Mouse (Mus musculus): ENCODE data around the gene Slc16a11. TPM values are rescaled to one million over a fixed set of nuclear protein-coding genes. Genes with fewer than 3 reads are reported as not detected.

The Slc16a11 gene
- total and polyA plus RNA-seq, 2 experiments = 12.5 to 84.4 TPM

DNA sequence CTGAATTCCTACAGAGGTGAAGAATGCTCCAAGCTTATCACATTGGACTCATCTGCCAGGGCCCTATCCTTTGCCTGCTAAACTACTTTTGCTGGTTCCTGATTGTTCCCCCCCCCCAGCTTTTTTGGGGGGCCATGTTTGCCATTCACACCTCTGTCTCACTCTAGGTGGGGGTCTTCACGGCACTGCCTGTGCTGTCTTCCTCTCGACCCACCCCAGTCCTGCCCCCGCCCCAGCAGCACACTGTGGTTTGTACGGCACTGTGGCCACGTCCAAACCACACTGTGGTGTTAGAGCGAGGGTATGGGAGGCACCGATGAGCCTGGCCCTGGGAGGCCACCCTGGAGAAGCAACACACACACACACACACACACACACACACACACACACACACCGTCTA is 21.9 kb downstream of the Slc16a11 start:
- Histone ChIP-seq H3K79me2 (ENCODE audit: control insufficient read depth, insufficient read depth, low read length) (no peaks in the 10 kb centered on the region; the same call in 1 of the 2 replicates), H3K36me3 (ENCODE audit: control insufficient read depth, insufficient read depth, low read length) (no peaks in the 10 kb centered on the region), H3K4me1 (ENCODE audit: control insufficient read depth, insufficient read depth, low read length) (peaks cover 7% of the 10 kb centered on the region), H3K27me3 (ENCODE audit: control insufficient read depth, insufficient read depth, low read length) (no peaks in the 10 kb centered on the region), H3K9ac (ENCODE audit: low read depth, low read length) (no peak overlapping the region), H3K27ac (replicated peaks; ENCODE audit: insufficient read depth, low read depth, low read length) (no peak overlapping the region), H3K4me3 (ENCODE audit: insufficient read depth, low read depth, low read length) (no peak overlapping the region)
- TF ChIP-seq POLR2A (IDR thresholded peaks at IDR 0.05; ENCODE audit: extremely low read depth, insufficient read depth, low read length) (no peak), CTCF (IDR thresholded peaks at IDR 0.05; ENCODE audit: low read depth, low read length) (no peak)
- WGBS = 88% methylated on average over 8 of the region's 8 CpGs
- no peak for DNase-seq (ENCODE audit: extremely low read depth, low read depth, low spot score)

DNA sequence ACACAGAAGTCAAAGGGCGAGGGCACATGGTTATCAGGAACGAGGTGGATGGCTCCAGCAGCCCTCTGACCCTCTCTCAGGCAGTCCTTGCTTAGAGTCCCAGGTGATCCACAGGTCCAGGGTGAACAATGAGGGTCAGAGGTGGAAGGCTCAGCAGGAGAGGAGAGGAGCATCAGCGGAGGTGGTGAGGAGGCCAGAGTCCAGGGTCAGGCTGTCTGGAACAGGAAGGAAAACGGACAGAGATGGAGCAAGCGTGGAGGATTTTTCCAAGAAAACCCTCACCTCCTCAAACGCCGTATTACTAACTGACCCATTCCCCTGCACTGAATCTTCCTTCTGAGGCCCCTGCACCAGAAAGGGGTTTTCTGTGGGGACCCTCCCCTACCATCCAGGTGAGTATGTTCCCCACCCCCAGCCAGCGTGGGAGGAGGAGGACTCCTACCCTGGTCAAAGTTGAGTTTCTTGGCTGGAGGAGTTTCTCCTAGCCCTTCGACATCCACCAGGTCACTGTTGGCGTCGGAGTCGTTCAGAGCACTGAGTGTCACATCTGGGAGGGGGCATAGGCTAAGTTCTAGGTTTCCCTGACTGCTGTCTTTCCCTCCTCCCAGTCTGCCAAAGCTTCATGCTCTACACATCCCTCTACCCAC is 22.8 kb downstream of the Slc16a11 start:
- H3K9ac ChIP-seq (ENCODE audit: low read depth, low read length) = no peak overlapping the region
- no peak overlapping the region for H3K4me3 ChIP-seq (ENCODE audit: insufficient read depth, low read depth, low read length)
- no peaks in the 10 kb centered on the region for H3K27me3 ChIP-seq (ENCODE audit: control insufficient read depth, insufficient read depth, low read length)
- peaks cover 7% of the 10 kb centered on the region for H3K4me1 ChIP-seq (ENCODE audit: control insufficient read depth, insufficient read depth, low read length)
- H3K27ac ChIP-seq (replicated peaks; ENCODE audit: insufficient read depth, low read depth, low read length) = no peak overlapping the region
- H3K79me2 ChIP-seq (ENCODE audit: control insufficient read depth, insufficient read depth, low read length) = peaks cover under 1% of the 10 kb centered on the region; the same call in 1 of the 2 replicates
- no peaks in the 10 kb centered on the region for H3K36me3 ChIP-seq (ENCODE audit: control insufficient read depth, insufficient read depth, low read length)
- TF ChIP-seq CTCF (IDR thresholded peaks at IDR 0.05; ENCODE audit: low read depth, low read length) (no peak), POLR2A (IDR thresholded peaks at IDR 0.05; ENCODE audit: extremely low read depth, insufficient read depth, low read length) (no peak)
- 76% methylated on average over 12 of the region's 12 CpGs for WGBS
- DNase-seq (ENCODE audit: extremely low read depth, low read depth, low spot score) = no peak

DNA sequence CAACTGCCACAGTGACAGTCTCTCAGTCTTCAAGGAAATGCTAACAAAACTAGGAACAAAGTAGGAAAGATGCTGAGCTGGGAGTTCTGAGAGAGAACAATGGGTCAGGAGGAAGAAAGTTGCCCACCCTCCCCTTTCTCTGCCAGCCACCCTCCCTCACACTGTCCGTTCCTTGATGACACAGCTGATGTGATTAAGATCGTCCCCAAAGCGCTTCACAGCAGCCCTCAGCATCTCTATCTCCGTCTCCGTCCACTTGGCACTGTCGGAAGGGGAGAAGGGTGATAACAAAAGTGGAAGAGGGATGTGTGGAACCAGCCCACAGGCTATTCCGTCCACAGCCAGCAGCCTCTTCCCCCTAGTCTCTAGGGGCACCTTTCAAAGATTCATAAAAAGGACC is 24.2 kb downstream of the Slc16a11 start:
- TF ChIP-seq CTCF (IDR thresholded peaks at IDR 0.05; ENCODE audit: low read depth, low read length) (no peak), POLR2A (IDR thresholded peaks at IDR 0.05; ENCODE audit: extremely low read depth, insufficient read depth, low read length) (no peak)
- Histone ChIP-seq H3K4me1 (ENCODE audit: control insufficient read depth, insufficient read depth, low read length) (peaks cover 7% of the 10 kb centered on the region), H3K36me3 (ENCODE audit: control insufficient read depth, insufficient read depth, low read length) (no peaks in the 10 kb centered on the region), H3K27me3 (ENCODE audit: control insufficient read depth, insufficient read depth, low read length) (no peaks in the 10 kb centered on the region), H3K9ac (ENCODE audit: low read depth, low read length) (no peak overlapping the region), H3K4me3 (ENCODE audit: insufficient read depth, low read depth, low read length) (no peak overlapping the region), H3K27ac (replicated peaks; ENCODE audit: insufficient read depth, low read depth, low read length) (0 out of 2 replicates have a peak overlapping the region, but pooled peaks have one; percentile 5), H3K79me2 (ENCODE audit: control insufficient read depth, insufficient read depth, low read length) (peaks cover 3% of the 10 kb centered on the region; the same call in 1 of the 2 replicates)
- no peak for DNase-seq (ENCODE audit: extremely low read depth, low read depth, low spot score)
- 73% methylated on average over 7 of the region's 7 CpGs for WGBS

DNA sequence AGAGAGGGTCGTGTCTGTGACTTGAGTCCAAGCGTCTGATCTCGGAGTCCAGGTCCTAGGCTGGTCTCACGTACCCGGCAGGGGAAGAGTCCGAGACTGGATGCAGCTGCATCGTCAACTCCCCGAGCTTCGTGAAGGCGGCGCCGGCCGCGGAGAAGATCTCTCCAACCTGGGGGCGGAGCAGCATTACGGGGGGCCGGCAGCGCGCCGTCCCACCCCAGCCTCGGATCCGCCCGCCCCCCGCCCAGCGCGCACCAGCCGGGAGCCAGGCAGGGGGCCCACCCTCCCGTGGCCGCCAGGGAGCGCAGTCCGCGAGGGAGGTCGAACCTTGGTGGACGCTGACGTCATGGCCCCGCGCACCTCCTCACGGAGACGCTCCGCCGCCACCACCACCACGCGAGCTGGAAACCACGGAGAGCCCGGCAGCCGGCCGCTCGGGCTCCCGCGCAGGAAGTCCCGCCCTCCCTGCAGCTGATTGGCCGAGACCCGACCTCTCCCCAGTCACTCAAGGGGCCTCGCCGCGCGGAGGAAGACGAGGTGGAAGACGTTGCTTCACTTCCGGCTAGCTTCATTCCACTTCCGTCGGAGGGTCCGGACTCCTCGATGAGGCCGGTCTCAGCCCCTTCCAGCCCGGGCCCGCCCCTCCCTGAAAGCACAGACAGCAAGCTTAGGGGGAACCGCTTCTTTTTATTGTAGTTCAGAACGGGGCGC is 25.1 kb downstream of the Slc16a11 start, which contains the start of gene 0610010K14Rik:
TSS of gene 0610010K14Rik (minus strand) at position 458 of the 711 bp plus-strand sequence.
- Histone ChIP-seq H3K9ac (ENCODE audit: low read depth, low read length) (peak within 1 kb of the TSS; percentile 86), H3K4me1 (ENCODE audit: control insufficient read depth, insufficient read depth, low read length) (peaks cover 7% of the 10 kb centered on the region), H3K27me3 (ENCODE audit: control insufficient read depth, insufficient read depth, low read length) (no peaks in the 10 kb centered on the region), H3K36me3 (ENCODE audit: control insufficient read depth, insufficient read depth, low read length) (no peaks in the 10 kb centered on the region), H3K4me3 (ENCODE audit: insufficient read depth, low read depth, low read length) (peak within 1 kb of the TSS; percentile 95), H3K79me2 (ENCODE audit: control insufficient read depth, insufficient read depth, low read length) (peaks cover 3% of the 10 kb centered on the region; the same call in 1 of the 2 replicates), H3K27ac (replicated peaks; ENCODE audit: insufficient read depth, low read depth, low read length) (peak within 1 kb of the TSS; percentile 84)
- TF ChIP-seq POLR2A (IDR thresholded peaks at IDR 0.05; ENCODE audit: extremely low read depth, insufficient read depth, low read length) (peak; percentile 67), CTCF (IDR thresholded peaks at IDR 0.05; ENCODE audit: low read depth, low read length) (peak; percentile 70)
- WGBS = 1% methylated on average over 70 of the region's 70 CpGs
- DNase-seq (ENCODE audit: extremely low read depth, low read depth, low spot score) = peak; percentile 85

DNA sequence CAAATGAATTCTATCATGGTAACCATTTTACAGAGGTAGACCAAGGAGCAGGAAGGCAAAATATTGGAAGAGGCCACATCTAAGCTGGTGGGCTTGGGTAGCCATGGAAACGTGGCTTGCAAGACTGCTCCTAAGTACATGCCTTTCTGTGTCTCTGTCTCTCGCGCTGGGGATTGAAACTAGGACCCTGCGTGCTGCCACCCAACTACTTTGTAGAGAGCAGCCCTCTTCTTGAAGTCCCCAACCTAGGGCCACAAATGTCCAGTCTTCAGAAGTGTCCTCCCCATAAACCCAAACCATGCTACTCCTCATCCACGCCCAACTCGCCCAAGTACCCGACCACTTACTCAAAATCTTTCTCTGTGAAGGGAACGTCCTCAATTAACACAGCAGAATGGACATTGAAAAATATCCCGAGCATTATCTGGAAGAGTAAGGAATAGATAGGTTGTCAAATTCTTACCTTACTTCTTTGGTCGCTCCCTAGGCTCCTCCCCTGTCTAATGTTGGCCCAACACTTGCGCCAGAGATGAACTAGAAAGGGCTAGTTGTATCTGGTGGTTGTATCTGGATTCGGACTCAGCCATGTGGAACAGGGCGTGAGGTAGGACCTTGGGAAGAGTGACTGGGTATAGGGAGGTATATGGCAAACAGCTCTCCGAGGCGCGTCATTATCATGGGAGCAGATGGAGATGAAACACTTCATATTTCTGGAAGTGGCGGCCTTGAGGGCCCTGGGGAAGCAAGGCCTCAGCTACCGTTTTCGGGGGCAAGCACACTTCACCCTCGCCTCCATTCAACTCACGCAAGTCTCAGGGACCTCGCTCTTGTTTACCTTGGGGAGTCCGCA is 26.3 kb downstream of the Slc16a11 start:
- H3K4me1 ChIP-seq (ENCODE audit: control insufficient read depth, insufficient read depth, low read length) = peaks cover 7% of the 10 kb centered on the region
- TF ChIP-seq POLR2A (IDR thresholded peaks at IDR 0.05; ENCODE audit: extremely low read depth, insufficient read depth, low read length) (no peak), CTCF (IDR thresholded peaks at IDR 0.05; ENCODE audit: low read depth, low read length) (no peak)
- peak overlapping the region; percentile 96 for H3K9ac ChIP-seq (ENCODE audit: low read depth, low read length)
- peak; percentile 65 for DNase-seq (ENCODE audit: extremely low read depth, low read depth, low spot score)
- H3K4me3 ChIP-seq (ENCODE audit: insufficient read depth, low read depth, low read length) = peak overlapping the region; percentile 95
- no peaks in the 10 kb centered on the region for H3K36me3 ChIP-seq (ENCODE audit: control insufficient read depth, insufficient read depth, low read length)
- H3K79me2 ChIP-seq (ENCODE audit: control insufficient read depth, insufficient read depth, low read length) = peaks cover 3% of the 10 kb centered on the region; the same call in 1 of the 2 replicates
- peak overlapping the region; percentile 87 for H3K27ac ChIP-seq (replicated peaks; ENCODE audit: insufficient read depth, low read depth, low read length)
- H3K27me3 ChIP-seq (ENCODE audit: control insufficient read depth, insufficient read depth, low read length) = no peaks in the 10 kb centered on the region
- WGBS = 9% methylated on average over 23 of the region's 23 CpGs
